Mouse (Mus musculus): ENCODE measurements around the gene Asprv1. TPM values are rescaled to one million over a fixed set of nuclear protein-coding genes. Genes with fewer than 3 reads are reported as not detected.

Asprv1 gene
- 0.23 TPM for polyA plus RNA-seq (2017; shearing (Covaris generic))

GRCm38 (mm10) chr6:86627946-86628345 is at the start of gene Asprv1:
TSS of gene Asprv1 (plus strand) at chr6:86628164.

GRCm38 (mm10) chr6:86668580-86669239 is 40.7 kb downstream of the Asprv1 start, which contains the start of gene Mxd1:
TSS of gene Mxd1 (minus strand) at chr6:86669161.

Other genes with a start within 250 kb of the Asprv1 start
- gene Pcyox1, start 231.0 kb upstream of the Asprv1 start, polyA plus RNA-seq (2017; shearing (Covaris generic)), result 11.5 TPM
- gene Tia1, start 223.9 kb upstream of the Asprv1 start, polyA plus RNA-seq (2017; shearing (Covaris generic)), result 128 TPM
- gene Gm44790, start 201.5 kb upstream of the Asprv1 start, polyA plus RNA-seq (2017; shearing (Covaris generic)), result not detected
- gene C87436, start 189.8 kb upstream of the Asprv1 start, polyA plus RNA-seq (2017; shearing (Covaris generic)), result 46.9 TPM
- 58.2 TPM for gene Pcbp1, start 101.8 kb upstream of the Asprv1 start, polyA plus RNA-seq (2017; shearing (Covaris generic))
- gene Mxd1, start 41.0 kb downstream of the Asprv1 start, polyA plus RNA-seq (2017; shearing (Covaris generic)), result 55.4 TPM
- gene Snrnp27, start 56.4 kb downstream of the Asprv1 start, polyA plus RNA-seq (2017; shearing (Covaris generic)), result 84.9 TPM
- gene Gmcl1, start 105.2 kb downstream of the Asprv1 start, polyA plus RNA-seq (2017; shearing (Covaris generic)), result 13.7 TPM
- gene Anxa4, start 165.4 kb downstream of the Asprv1 start, polyA plus RNA-seq (2017; shearing (Covaris generic)), result 22.1 TPM
- 68.8 TPM for gene Aak1, start 221.4 kb downstream of the Asprv1 start, polyA plus RNA-seq (2017; shearing (Covaris generic))